Mouse (Mus musculus) T-cell, adult 2 months (primary cell): ENCODE measurements at regions not wholly inside any gene's neighbourhood (a gene's known extent, or its start where the extent isn't known, plus 50 kb on each side); places are given as distances from the start of the nearest gene placed in this dataset.

Experiments
- DNase-seq: peaks from one replicate; pipeline ENCODE4 v3.0.0; 2022; ENCODE audit warnings: low spot score

DNA sequence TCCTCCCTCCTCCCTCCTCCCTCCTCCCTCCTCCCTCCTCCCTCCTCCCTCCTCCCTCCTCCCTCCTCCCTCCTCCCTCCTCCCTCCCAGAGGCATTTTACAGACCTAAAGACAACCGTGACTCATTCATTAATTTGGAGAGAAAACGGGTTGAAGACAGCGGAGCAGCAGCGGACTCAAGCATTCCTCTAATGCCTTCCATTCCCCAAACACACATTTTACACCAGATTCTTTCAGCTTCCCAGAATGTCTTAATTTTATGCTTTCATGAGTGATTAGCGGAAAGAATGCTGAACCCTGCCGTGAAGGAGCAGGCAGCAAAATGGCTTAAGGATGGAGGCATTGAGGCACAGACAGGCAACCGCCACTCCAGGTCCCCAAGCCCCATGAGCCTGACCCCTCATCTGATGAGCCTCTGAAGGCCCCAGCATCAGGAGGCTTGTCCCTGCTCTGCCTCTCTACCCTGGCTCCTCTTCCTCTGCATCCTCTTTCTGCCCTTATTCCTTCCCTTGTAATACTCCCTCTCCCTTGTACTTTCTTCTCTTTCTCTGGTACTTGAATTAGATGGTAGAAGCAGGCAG, 192.5 kb downstream of the Cdc5l start:
- no peak for DNase-seq

DNA sequence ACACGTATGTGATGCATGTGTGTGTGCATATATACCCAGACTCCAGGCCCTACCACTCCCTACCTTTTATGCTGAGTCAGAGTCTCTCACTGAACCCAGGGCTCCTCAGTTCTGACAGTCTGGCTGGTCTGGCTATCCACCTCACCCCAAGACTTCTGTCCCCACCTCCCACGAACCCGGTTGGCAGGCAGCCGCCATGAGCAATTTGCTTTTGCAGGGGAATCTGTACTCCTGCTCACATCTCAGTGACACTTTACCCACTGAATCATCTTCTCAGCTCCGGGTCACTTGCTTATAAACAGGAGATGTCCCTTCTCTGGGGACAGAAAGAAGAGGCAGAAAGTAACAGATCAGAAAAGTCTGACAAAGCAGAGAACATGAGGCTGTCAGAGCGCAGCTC, 193.0 kb downstream of the Cdc5l start:
- DNase-seq = no peak

DNA sequence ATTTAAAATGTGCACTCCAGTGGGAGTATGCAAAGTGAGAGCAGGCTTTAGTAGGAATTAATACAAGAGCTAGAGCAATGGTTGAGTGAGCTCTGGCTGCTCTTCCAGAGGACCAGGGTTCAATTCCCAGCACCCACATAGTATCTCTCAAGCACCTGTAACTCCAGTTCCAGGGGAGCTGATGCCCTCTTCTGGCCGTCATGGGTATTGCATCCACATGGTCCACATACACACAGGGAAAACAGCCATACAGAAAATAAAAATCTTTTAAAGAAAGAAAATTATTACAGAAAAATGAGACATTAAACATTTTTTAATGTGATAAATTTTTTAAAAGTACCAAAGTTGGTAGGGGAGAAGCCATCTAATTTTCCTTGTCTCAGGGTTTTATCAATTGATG, 196.3 kb downstream of the Cdc5l start:
- DNase-seq = no peak

DNA sequence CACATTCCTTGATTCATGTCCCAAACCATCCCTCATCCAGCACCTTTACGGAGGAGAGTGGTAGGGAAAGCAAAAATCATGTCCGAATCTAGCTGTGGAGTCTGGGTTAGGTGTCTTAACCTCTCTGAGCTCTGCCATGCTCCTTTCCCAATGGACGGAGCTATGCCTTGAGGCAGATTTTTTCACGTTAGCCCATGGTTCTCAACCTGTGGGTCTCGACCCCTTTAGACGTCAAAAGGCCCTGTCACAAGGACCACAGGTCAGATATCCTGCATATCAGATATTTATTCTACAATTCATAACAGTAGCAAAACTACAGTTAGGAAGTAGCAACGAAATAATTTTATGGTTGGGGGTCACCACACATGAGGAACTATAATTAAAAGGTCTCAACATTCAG, 198.1 kb downstream of the Cdc5l start:
- no peak for DNase-seq

DNA sequence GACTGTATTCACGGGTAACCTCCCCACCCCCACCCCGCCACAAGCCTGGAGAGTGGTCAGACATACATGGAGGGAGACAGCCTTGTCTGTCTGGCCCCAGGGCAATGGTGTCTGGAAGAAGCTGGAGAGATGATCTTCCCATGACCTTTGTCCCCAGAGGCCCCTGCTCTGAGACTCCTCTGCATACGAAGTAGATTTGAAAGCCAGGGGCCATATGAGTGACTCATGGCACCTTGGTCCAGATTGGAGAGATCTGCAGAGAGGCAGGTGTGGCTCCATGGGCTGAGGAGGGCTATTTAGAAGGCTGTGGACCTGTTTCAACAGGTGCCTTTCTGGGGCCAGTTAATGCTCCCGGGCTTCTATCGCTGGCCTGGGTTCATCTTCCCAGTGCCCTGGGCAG, 200.7 kb downstream of the Cdc5l start:
- no peak for DNase-seq

DNA sequence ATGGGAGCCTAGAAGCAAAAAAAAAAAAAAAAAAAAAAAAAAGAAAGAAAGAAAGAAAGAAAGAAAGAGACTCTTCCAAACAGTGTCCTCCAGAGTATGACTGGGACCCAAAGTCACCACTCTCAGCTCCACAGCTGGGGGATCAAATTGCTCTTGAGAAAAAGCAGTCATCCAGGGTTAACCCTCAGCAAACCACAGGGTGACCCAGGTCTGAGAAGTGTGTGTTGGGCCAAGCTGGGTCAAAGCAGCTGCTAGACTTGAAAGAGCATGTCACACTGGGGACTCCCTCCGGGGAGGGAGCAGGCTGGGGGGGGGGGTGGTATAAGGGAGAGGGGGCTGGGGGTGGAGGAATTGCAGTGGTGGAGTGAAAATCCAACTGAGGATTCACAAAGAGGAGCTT, 206.3 kb downstream of the Cdc5l start:
- no peak for DNase-seq

DNA sequence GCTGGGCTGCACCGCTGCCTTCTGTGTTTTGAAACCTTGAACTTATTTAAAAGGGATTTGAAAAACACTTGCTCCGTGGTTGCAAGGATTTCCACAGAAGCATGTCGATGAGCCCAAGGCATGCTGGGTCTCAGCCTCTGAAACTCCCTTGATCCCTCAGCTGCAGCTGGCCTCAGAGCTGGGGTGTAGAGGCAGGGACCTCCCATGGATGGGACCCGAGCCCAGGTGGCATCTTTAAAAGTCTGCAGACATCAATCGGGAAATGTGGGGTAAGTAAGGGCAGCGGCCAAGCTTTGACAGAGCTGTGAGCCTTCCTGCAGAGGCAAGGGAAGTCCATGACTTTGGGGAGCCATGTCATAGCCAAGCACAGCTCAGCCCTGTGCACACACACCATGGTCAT, 207.1 kb downstream of the Cdc5l start:
- no peak for DNase-seq

DNA sequence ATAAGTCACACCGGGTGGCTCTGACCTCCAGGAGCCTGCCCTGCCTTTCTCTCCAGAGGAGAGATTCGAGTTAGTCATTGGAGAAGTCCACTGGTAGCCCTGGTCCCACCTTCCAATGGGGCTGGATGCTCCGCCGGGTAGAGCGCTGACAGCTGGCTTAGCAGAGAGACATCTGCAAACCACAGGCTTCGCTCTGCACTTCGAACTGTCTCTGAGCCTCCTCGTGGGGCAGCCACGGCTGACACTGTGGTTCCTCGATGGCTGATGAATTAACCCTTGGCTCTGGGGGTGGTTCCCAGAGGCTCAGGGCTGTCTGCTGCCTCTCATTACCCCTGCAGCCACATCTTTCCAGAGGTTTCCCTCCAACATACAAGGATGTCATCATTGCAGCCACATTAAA, 211.9 kb downstream of the Cdc5l start:
- no peak for DNase-seq

DNA sequence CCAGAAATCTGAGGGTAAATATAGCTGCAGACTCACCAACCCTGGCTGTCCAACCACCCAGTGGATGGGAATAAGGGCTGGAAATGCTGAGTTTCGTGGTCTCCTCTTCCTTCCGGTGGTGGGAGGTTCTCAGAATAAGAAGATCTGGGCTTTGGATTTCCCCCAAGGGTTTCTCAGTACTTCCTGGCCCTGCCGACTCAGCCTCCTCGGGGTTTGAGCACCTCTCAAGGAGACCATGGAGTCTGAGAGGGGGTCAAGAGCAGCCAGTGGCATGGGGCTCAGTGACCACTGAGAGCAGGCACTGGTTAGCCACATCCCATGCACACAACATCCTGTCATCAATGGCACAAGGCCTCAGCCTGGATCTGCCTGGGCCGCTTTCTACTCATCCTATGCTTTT, 216.4 kb downstream of the Cdc5l start:
- DNase-seq = no peak

DNA sequence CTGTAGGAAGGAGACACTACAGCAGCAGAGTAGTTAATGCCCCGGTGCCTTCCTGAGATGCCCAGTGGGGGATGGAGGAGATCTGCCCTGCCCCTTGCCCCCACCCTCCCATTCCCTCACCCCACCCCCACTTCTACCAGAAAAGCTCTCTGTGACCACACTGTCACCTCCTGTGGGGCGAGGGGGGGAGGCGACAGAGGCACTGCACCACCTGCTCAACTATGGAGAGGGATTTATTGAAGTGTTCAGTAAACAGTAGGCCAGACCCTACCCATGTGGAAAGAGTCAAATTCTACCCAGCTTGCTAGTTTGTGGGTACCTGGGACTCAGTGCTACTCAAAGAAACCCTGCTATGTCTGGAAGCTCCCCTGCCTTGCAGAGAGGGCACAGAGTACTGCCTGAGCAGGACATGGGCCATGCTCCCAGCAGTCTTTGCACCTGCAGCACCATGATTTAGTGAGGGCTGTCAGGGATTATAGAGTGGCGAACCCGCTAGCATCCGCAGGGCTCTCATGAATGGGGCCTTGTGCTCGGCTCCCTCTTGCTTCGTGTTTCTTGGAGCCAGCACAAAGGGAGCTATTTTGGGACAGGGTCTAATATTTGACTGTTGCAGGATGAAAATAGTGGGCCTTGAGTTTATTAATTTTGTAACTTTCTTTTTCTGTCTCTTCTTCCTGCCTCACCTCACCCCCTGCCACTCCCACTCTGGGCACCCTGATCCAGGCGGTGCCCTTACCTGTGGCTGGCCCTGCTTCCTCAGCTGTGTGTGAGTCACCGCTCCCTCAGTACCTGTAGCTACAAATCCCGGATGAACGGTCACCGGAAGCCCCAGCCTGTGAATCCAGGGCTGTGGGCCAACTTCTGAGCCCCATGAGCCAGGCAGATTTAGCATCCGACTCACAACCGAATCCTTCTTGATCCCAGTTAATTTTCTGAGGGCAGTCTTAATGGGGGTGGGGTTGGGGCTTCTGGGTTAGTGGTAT, 218.2 kb downstream of the Cdc5l start:
- DNase-seq = no peak

DNA sequence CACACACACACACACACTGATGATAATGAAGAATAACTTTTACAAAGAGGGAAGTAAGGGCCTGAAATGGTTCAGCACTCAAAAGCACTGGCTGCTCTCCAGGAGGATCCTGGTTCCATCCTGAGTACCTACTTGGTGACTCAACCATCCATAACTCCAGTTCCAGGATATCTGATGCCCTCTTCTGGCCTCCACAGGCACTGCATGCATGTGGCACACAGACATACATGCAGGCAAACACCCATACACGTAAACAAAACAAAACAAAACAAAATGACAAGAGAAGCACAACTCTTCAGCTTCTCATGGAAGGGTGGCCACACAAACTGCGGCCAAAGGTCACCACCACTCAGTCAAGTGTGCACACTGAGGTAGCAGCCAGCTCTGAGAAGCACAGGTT, 222.6 kb downstream of the Cdc5l start:
- no peak for DNase-seq

DNA sequence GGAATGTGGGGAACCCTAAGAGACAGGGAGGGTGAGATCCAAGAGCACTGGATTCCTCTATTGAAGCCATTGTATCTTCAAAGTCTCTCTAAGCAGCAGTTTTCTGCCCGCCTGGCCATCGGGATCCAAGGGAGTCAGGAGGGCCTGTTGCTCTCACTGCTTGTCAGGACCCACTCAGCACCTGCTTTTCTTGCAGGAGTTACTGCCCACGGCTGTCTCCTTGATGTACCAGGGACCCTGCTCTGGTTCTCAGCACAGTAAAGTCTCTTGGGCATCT, 224.2 kb downstream of the Cdc5l start:
- no peak for DNase-seq

DNA sequence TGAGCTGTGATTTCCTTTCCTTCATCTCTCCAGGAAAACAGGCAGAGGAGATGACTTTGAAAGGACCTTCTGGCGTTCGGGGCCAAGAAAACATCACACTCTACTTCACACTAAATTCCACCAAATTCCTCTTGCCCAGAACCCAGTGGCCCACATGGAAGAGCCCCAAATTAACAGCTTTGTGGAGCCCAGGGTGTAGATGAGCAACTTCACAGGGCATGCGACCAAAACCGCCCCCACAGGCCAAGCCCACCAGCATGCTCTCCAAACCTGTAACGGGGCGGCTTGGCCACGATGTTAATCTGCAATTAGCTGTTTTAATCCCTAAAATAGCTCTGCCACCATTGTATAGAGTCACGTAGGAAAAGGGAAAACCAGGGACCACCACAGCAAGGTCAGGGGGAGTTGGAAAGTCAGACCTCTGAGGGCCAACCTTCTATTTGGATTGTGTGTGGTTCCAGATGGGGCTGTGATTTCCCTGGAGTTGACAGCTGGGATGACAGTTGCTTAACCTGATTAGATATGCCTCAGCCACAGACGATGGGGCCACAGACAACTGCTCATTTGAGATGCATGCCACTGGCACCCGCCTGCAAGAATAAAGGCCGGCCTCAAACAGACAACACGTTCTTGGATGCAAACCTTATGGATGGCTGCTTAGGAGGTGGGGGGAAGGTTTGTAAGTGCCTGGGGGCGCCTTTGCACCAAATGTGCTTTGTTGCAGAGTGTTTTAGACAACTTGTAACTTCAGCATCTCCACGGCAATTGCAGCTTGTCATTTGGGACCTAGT, 224.7 kb downstream of the Cdc5l start:
- no peak for DNase-seq

DNA sequence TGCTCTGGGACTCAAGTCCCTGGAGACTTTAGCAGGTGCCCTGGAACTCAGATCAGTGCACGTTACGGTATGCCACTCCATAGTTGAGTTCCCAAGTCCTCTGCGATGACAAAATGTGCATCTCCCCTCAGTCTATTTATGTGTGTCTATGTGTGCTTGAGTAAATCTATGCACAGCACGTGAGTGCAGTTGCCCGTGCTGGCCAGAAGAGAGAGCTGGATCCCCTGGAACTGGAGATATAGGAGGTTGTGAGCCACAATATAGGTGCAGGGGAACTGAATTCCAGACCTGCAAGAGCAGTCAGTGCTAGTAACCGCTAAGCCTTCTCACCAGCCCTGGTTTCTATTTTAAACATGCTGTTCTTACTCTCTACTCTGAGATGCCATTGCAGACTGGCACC, 237.8 kb downstream of the Cdc5l start:
- DNase-seq = no peak

DNA sequence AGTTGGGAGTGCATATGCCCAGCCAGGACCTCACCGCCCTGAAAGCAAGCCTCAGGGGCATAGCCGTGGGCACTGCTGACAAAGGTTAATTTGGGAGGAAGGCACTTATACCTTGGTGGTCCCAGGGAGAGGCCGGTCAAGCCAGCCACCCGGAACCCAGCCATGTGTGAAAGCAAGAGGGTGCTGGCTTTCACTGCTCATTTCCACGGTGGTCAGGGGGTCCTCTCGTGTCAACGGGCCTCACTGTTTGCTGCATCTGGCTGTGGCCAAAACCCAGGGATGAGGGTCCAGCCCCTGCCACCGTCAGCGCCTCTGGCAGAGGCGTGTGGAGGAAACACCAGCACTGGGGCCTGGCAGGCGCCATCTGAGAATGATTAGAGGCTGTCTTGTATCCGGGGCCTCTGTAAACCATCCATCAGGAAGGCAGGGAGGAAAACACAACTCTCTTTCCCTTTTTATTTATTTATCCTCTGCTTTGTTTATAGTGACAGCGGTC, 238.7 kb downstream of the Cdc5l start:
- no peak for DNase-seq

DNA sequence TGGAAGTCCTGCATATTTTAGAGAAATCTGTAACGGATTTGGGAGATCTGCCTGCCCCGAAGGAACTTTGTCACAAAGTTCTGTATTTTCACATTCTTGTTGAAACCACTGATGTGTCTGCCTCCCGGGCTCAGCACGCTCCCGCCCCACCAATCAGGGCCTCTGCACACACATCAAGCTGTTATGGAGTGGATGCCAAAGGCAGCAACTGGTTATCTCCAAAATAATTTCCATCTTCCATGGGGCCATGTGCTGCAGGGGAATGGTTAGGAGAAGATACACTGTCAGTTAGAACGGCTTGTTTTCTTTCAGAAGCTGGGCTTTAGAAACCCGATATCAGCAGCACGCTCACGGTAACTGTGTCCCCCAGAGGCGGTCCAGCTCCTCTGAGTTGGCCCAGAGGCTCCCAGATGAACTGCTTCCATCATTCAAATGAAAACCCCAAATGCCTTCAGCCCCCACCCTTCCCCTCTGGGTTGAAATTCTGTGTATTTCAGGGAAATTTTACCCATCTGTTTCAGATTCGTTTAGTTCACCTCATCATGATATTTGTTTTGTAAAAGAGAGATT, 240.0 kb downstream of the Cdc5l start:
- DNase-seq = no peak

DNA sequence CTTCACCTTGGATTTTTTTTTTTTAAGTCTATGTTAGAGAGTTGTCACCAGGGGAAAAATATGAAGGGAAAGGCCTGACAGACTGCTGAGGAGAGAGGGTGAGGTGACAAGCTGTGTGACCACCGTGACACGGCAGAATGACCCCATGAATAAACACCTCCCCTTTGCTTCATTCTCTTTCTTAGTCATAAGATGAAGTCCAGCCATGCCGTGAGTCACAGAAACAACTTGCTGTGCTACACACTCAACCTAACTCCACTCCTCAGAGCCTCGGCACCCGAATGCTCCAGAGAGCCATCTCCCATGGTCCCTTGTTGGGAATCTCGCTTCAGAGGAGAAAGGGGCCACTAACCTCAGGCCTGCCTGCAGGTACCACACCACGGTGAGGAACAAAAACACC, 246.1 kb downstream of the Cdc5l start:
- DNase-seq = no peak

DNA sequence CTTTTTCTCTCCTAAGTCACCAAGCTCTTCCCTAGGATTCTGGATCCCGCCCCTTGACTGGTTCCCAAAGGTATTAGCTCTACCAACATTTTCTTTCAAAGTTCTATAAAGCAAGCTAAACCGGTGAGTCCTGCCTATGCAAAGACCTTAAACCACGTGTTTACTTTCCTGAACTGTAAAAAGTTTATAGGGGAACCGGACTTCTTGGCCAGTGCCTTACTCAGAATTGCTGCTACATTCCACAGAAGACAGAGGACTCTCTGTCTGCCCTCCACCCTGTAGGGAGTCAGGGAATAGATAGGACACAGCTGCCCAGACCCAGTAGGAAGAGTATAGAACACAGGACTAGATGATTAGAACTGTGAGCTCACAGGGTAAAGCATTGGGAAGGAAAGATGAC, 257.2 kb downstream of the Cdc5l start:
- DNase-seq = no peak

DNA sequence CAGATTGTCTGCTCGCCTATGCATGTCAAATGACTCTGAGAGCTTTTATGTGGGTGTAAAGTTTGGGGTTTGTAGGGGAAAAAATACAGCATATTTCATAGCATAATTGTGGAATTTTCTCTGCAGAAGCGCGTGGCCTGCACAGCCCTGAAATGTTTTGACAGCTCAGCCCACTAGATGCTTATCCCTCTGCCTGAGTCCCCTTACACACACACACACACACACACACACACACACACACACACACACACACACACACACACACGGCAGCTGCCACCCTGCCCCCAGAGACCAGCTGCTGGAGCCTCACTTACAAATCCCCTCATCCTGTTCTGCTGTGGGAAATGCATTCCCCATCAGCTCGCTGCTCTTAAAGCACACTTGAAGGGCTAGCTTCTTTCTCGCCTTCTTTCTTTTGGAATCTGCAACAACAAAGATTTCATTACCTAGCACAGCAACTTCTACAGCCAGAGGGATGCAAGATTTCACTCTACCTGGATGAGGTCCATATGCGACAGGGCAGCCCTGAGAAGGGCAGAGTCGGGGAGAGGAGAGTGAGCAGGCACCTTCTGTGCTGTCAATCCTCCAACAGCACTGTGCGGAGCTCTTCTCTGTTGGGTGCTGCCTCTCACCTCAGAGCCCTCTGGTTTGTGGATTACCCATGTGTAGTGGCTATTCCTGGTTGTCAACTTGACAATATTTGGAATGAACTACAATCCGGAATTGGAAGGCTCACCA, 264.1 kb downstream of the Cdc5l start:
- no peak for DNase-seq
